10 mouse cellular contexts compared by ENCODE assay signal in the genomic region with DNA sequence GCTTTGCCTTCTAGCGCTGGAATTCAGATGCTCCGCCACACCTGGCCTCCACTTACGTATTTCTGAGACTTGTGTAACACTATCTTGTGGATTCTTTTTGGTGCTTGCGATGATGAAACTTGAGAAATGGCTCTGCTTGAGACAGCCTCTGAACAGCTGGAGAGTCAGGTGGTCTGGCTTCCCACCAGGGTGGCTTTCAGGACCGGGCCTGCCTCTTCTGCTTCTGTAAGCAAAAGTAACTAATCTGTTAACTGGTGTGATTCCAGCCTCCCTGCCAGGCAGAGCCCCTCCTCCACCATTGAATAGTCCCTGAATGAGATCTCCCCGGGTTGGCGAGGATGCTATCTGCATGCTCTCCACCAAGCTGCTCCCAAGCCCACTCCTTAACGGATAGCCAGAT.
DNase-seq lines count a peak whose midpoint lies in the region; ATAC-seq lines count a peak whose summit lies in the region.
"Had no signal": no experiment of that assay in that cellular context is flagged by ENCODE, and none has a peak within 500 bp of the region (broad histone marks: within the 10 kb centered on the region; RNA-seq: fewer than 3 reads in every experiment).

No protein-coding gene starts in this region.

- H3K27me3 ChIP-seq in hindbrain, embryonic 12.5 days = no peaks in the 10 kb centered on the region
- H3K27me3 ChIP-seq in midbrain, embryonic 15.5 days (replicated peaks) = no peaks in the 10 kb centered on the region
- H3K27me3 ChIP-seq in heart, embryonic 11.5 days (ENCODE audit: control insufficient read depth, insufficient read depth, low read length) = no peaks in the 10 kb centered on the region

- H3K4me1 ChIP-seq in hindbrain, embryonic 12.5 days = peaks cover 79% of the 10 kb centered on the region
- H3K4me1 ChIP-seq in midbrain, embryonic 15.5 days = peaks cover 66% of the 10 kb centered on the region
- peaks cover 9% of the 10 kb centered on the region for H3K4me1 ChIP-seq in heart, embryonic 11.5 days (ENCODE audit: control insufficient read depth, insufficient read depth, low read length)

- H3K9ac ChIP-seq in hindbrain, embryonic 12.5 days = no peak overlapping the region
- 0 out of 2 replicates have a peak overlapping the region, but pooled peaks have one; percentile 22 for H3K9ac ChIP-seq in midbrain, embryonic 15.5 days
- no peak overlapping the region for H3K9ac ChIP-seq in heart, embryonic 11.5 days (ENCODE audit: low read depth, low read length)

- ATAC-seq in hindbrain, embryonic 12.5 days (ENCODE audit: low FRiP score) = peak; percentile 63
- ATAC-seq in midbrain, embryonic 15.5 days (replicated peaks) = peak; percentile 58
- ATAC-seq in heart, embryonic 11.5 days (replicated peaks; ENCODE audit: insufficient number of reproducible peaks, low FRiP score, low TSS enrichment) = no peak

- H3K36me3 ChIP-seq in hindbrain, embryonic 12.5 days = no peaks in the 10 kb centered on the region
- H3K36me3 ChIP-seq in midbrain, embryonic 15.5 days (replicated peaks) = no peaks in the 10 kb centered on the region
- H3K36me3 ChIP-seq in heart, embryonic 11.5 days (ENCODE audit: control insufficient read depth, insufficient read depth, low read length) = peaks cover 3% of the 10 kb centered on the region; the same call in 1 of the 2 replicates

- H3K27ac ChIP-seq in hindbrain, embryonic 12.5 days = peak overlapping the region; percentile 83
- H3K27ac ChIP-seq in midbrain, embryonic 15.5 days = peak overlapping the region; percentile 80
- no peak overlapping the region for H3K27ac ChIP-seq in heart, embryonic 11.5 days (ENCODE audit: low read depth, low read length)

- peak overlapping the region; percentile 34 for H3K4me2 ChIP-seq in hindbrain, embryonic 12.5 days (replicated peaks)
- H3K4me2 ChIP-seq in midbrain, embryonic 15.5 days = peak overlapping the region; percentile 37
- no peak overlapping the region for H3K4me2 ChIP-seq in heart, embryonic 11.5 days

- 8% methylated on average over 8 of the region's 8 CpGs for WGBS in hindbrain, embryonic 12.5 days
- 11% methylated on average over 8 of the region's 8 CpGs for WGBS in midbrain, embryonic 15.5 days
- WGBS in heart, embryonic 11.5 days (ENCODE audit: insufficient replicate concordance) = 33% methylated on average over 8 of the region's 8 CpGs

- H3K4me3 ChIP-seq in hindbrain, embryonic 12.5 days = no peak overlapping the region
- no peak overlapping the region for H3K4me3 ChIP-seq in midbrain, embryonic 15.5 days
- H3K4me3 ChIP-seq in heart, embryonic 11.5 days (ENCODE audit: low read depth, low read length) = no peak overlapping the region

- H3K9me3 ChIP-seq in hindbrain, embryonic 12.5 days (replicated peaks) = no peaks in the 10 kb centered on the region
- H3K9me3 ChIP-seq in midbrain, embryonic 15.5 days = no peaks in the 10 kb centered on the region
- no peaks in the 10 kb centered on the region for H3K9me3 ChIP-seq in heart, embryonic 11.5 days (replicated peaks; ENCODE audit: control insufficient read depth, low read length)

- DNase-seq in cerebellum, postnatal 14 days = peak; percentile 73 to 76
- DNase-seq in cerebellum, adult 9-11 months = no peak
- DNase-seq in embryo, embryonic 11 days = peak; percentile 70
- no peak for DNase-seq in adrenal gland, postnatal 36 days
- DNase-seq in heart, adult 8-10 months (ENCODE audit: low spot score) = no peak
- DNase-seq: cerebellum, adult 18-20 months; kidney, postnatal 10 days had no signal

Comparison
In these comparisons a context has a peak if more than half of its experiments do, and no peak if none do; other contexts are left out.
1. DNase-seq: peak in cerebellum, postnatal 14 days (2 of 2) and embryo, embryonic 11 days (single experiment); none in cerebellum, adult 9-11 months (single experiment), adrenal gland, postnatal 36 days (0 of 2) and heart, adult 8-10 months (single experiment).